ENCODE assay signal across 22 mouse cellular contexts in genomic region chr19:34423783-34424335, GRCm38 (mm10). TPM values are rescaled to one million over a fixed set of nuclear protein-coding genes. Genes with fewer than 3 reads are reported as not detected.
DNase-seq lines count a peak whose midpoint lies in the region; ATAC-seq and TF ChIP-seq lines count a peak whose summit lies in the region.
"Had no signal": no experiment of that assay in that cellular context is flagged by ENCODE, and none has a peak within 500 bp of the region (broad histone marks: within the 10 kb centered on the region; RNA-seq: fewer than 3 reads in every experiment).

No protein-coding gene starts in this region.

- CTCF ChIA-PET in Patski (lab: Charles Lee), result interaction anchor here (1.0 kb wide), 1 partner anchor 16 kb away, joined by 3 read pairs; no protein-coding TSS in a partner anchor

- no peak for ATAC-seq in kidney, postnatal 0 days (replicated peaks; ENCODE audit: low FRiP score, low read depth)
- peak; percentile 61 for ATAC-seq in Patski
- ATAC-seq in megakaryocyte progenitor cell, adult 5-6 weeks (replicated peaks; ENCODE audit: poor library complexity), result no peak
- ATAC-seq: activated CD4-positive, CD25-positive, alpha-beta regulatory T cell, adult 4 months; forebrain, embryonic 14.5 days; forebrain, postnatal 0 days had no signal

- POLR2A ChIA-PET in Patski (lab: Charles Lee), result no interaction called here

- no peaks in the 10 kb centered on the region for H3K36me3 ChIP-seq in kidney, postnatal 0 days (ENCODE audit: insufficient read depth, low read length)
- H3K36me3 ChIP-seq in C2C12 (ENCODE audit: control insufficient read depth, insufficient read depth), result no peaks in the 10 kb centered on the region
- H3K36me3 ChIP-seq: hindbrain, embryonic 12.5 days; hindbrain, embryonic 15.5 days had no signal

- no peaks in the 10 kb centered on the region for H3K79me2 ChIP-seq in C2C12 (ENCODE audit: control insufficient read depth, insufficient read depth)

- no peak overlapping the region for H3K27ac ChIP-seq in kidney, postnatal 0 days
- H3K27ac ChIP-seq: gastrocnemius, adult 2 months; hindbrain, embryonic 12.5 days; hindbrain, embryonic 15.5 days had no signal

- WGBS in kidney, postnatal 0 days, result 68% methylated on average over 4 of the region's 4 CpGs

- no peak overlapping the region for H3ac ChIP-seq in C2C12 (ENCODE audit: control insufficient read depth, insufficient read length, low read depth)

- no peak overlapping the region for H3K9ac ChIP-seq in kidney, postnatal 0 days (ENCODE audit: low read depth, low read length)
- H3K9ac ChIP-seq: forebrain, postnatal 0 days; hindbrain, embryonic 12.5 days; hindbrain, embryonic 15.5 days had no signal

- peak; percentile 58 for DNase-seq in kidney, postnatal 0 days (ENCODE audit: low spot score)
- DNase-seq in kidney, postnatal 10 days, result no peak
- DNase-seq in Patski (ENCODE audit: low read depth, low spot score), result peak; percentile 42
- no peak for DNase-seq in spleen, adult 12 weeks (ENCODE audit: low spot score)
- no peak for DNase-seq in cerebellum, adult 9-10 months
- DNase-seq: adrenal gland, postnatal 14 days; cerebellum, adult 11 months; cerebellum, adult 2 months; cerebellum, postnatal 10 days; cerebellum, postnatal 36 days; forebrain, postnatal 0 days; gastrocnemius, adult 2 months; gastrocnemius, postnatal 14 days; heart, adult 11 months had no signal

- H3K4me1 ChIP-seq in kidney, postnatal 0 days (replicated peaks; ENCODE audit: insufficient read depth, low read length), result no peaks in the 10 kb centered on the region
- H3K4me1 ChIP-seq: hindbrain, embryonic 12.5 days; hindbrain, embryonic 15.5 days had no signal

- in situ Hi-C loops in Patski (cut with MboI; ENCODE audit: low pct_unique_long_range_greater_than_20kb), result no loop called here

- H3K4me2 ChIP-seq in kidney, postnatal 0 days (ENCODE audit: low read length), result no peak overlapping the region
- H3K4me2 ChIP-seq: heart, embryonic 11.5 days; hindbrain, embryonic 12.5 days; hindbrain, embryonic 15.5 days had no signal

- no peaks in the 10 kb centered on the region for H3K79me3 ChIP-seq in C2C12 (ENCODE audit: low read depth)

- no peaks in the 10 kb centered on the region for H3K27me3 ChIP-seq in kidney, postnatal 0 days (ENCODE audit: insufficient read depth, low read length)
- H3K27me3 ChIP-seq in C2C12 (ENCODE audit: control insufficient read depth, insufficient read depth, insufficient read length) (no peaks in the 10 kb centered on the region), Patski (peaks cover 10% of the 10 kb centered on the region)
- H3K27me3 ChIP-seq: hindbrain, embryonic 12.5 days; hindbrain, embryonic 15.5 days had no signal

- TF ChIP-seq CTCF in kidney, postnatal 0 days (IDR thresholded peaks at IDR 0.05; ENCODE audit: low read depth), result no peak
- TF ChIP-seq CTCF in C2C12 (IDR thresholded peaks at IDR 0.05; ENCODE audit: control insufficient read depth, insufficient read depth, insufficient read length) (no peak), Patski (IDR thresholded peaks at IDR 0.05) (no peak)

- no peaks in the 10 kb centered on the region for H3K9me3 ChIP-seq in kidney, postnatal 0 days (replicated peaks; ENCODE audit: low read length)
- H3K9me3 ChIP-seq: hindbrain, embryonic 12.5 days; hindbrain, embryonic 15.5 days had no signal

- no peak overlapping the region for H3K4me3 ChIP-seq in kidney, postnatal 0 days (replicated peaks; ENCODE audit: low read depth, low read length)
- no peak overlapping the region for H3K4me3 ChIP-seq in C2C12 (ENCODE audit: insufficient read depth, poor library complexity, severe bottlenecking)
- H3K4me3 ChIP-seq: gastrocnemius, adult 2 months; hindbrain, embryonic 12.5 days; hindbrain, embryonic 15.5 days had no signal

TF ChIP-seq in C2C12, 6 proteins besides CTCF, POLR2A, EP300 and RAD21:
- TF ChIP-seq FOSL1 (IDR thresholded peaks at IDR 0.05; ENCODE audit: insufficient read depth, low read length, poor library complexity, severe bottlenecking) (peak; percentile 49), CEBPB (IDR thresholded peaks at IDR 0.05; ENCODE audit: low read depth) (peak; percentile 84), USF1 (IDR thresholded peaks at IDR 0.05; ENCODE audit: low read depth) (no peak), MYOD1 (IDR thresholded peaks at IDR 0.05; ENCODE audit: control insufficient read depth, insufficient read length, low read depth) (peak; percentile 10)

RNA-seq across cellular contexts. Expression of gene Ch25h, which starts 51.1 kb away (rescaled TPM):
- 3.0 and 3.4 TPM in 2 replicates for polyA plus RNA-seq in kidney, postnatal 0 days (2015; fragmentation: Nextera tagmentation; extraction: Ambion mirVana)
- polyA plus RNA-seq in C2C12 (2012; fragmentation: generic; extraction: Trizol) (0.30 TPM), Patski (2021) (not detected)
- 0.29 TPM in 1 of 2 replicates, not detected in the other for total RNA-seq in megakaryocyte progenitor cell, adult 5-6 weeks (2015)
- total RNA-seq in megakaryocyte progenitor cell, adult 5-6 weeks (2017), result not detected in 2 replicates
- total RNA-seq: adrenal gland, postnatal 14 days; adrenal gland, postnatal 4 days; gastrocnemius, adult 2 months; gastrocnemius, postnatal 14 days had no signal
- polyA plus RNA-seq: activated CD4-positive, CD25-positive, alpha-beta regulatory T cell, adult 4 months had no signal

Comparison
In these comparisons a context has a peak if more than half of its experiments do, and no peak if none do; other contexts are left out.
1. DNase-seq: peak in kidney, postnatal 0 days (single experiment) and Patski (single experiment); none in kidney, postnatal 10 days (single experiment), spleen, adult 12 weeks (single experiment) and cerebellum, adult 9-10 months (single experiment).